Mouse (Mus musculus): ENCODE data around the gene Irs1. TPM values are rescaled to one million over a fixed set of nuclear protein-coding genes. Genes with fewer than 3 reads are reported as not detected.

Gene Irs1
- polyA plus RNA-seq, 1 experiment from 2014 or later = 3.1 TPM

DNA sequence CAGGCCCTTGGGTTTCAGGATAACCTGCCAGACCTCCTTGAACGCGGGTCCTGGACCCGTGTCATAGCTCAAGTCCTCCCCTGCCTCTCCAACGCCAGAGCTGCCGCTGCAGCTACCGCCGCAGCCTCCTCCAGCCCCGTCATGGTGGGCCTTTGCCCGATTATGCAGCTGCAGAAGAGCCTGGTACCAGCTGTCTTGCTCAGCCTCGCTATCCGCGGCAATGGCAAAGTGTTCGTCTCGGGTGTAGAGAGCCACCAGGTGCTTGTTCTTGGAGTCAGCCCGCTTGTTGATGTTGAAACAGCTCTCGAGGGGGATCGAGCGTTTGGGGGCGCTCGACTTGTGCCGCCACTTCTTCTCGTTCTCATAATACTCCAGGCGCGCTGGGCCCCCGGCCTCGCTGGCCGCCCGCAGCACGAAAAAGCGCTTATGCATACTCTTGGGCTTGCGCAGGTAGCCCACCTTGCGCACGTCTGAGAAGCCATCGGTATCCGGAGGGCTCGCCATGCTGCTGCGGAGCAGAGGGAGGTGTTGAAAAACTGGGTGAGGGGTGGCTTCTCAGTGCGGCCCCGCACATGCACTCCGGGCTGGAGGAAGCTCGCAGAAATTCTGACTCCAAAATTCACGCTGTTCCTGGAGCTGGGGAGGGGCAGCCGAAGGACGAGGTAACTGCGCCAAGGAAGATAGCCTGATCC, 1.1 kb downstream of the Irs1 start:
- peak overlapping the region; percentile 68 for H3K4me3 ChIP-seq (replicated peaks; ENCODE audit: low read depth, low read length)
- H3K27me3 ChIP-seq (ENCODE audit: insufficient read depth, low read length) = no peaks in the 10 kb centered on the region
- peak overlapping the region; percentile 62 for H3K9ac ChIP-seq (ENCODE audit: low read depth, low read length)
- H3K9me3 ChIP-seq (replicated peaks; ENCODE audit: low read length) = no peaks in the 10 kb centered on the region
- peaks cover 17% of the 10 kb centered on the region; the same call in 1 of the 2 replicates for H3K4me1 ChIP-seq (replicated peaks; ENCODE audit: insufficient read depth, low read length)
- peak; percentile 46 for TF ChIP-seq CTCF (IDR thresholded peaks at IDR 0.05; ENCODE audit: low read depth)
- 0% methylated on average over 45 of the region's 45 CpGs for WGBS
- ATAC-seq (replicated peaks; ENCODE audit: low FRiP score, low read depth) (no peak), DNase-seq (ENCODE audit: low spot score) (peak; percentile 63)
- H3K27ac ChIP-seq = peak overlapping the region; percentile 94
- no peaks in the 10 kb centered on the region for H3K36me3 ChIP-seq (ENCODE audit: insufficient read depth, low read length)
- H3K4me2 ChIP-seq (ENCODE audit: low read length) = peak overlapping the region; percentile 82

DNA sequence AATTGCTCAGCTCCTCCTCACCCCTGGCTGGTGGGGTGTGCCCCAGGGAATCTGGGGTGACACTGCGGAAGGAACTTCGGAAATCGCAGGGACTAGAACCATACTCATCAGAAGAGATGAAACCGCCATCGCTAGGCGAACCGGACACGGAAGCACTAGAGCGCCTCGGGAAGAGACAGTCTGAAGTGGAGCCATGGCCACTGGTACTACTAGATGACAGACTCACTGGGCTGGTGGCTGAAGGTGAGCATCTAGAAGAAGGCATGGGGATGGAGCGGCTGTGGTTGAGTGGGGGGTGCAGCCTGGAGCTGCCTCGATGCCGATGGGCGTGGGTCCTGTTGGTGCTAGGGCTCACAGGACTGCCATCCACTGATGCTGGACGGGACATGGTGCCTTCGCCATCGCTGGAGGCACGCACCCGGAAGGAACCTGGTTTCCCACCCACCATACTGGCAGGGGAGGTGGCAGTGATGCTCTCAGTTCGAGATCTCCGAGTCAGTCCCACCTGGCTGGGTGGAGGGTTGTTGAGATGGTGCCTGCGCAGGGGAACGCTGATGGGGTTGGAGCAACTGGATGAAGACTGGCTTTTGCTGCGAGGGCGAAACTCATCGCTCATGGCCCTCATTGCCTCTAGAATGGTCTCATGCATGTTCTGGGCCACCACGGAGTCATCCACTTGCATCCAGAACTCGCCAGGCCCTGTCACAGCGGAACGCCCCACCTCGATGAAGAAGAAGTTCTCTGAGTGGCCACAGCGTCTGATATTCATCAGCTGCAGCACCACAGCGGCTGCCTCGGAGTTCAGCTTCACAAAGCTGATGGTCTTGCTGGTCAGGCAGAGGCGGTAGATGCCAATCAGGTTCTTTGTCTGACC, 1.9 kb downstream of the Irs1 start:
- Histone ChIP-seq H3K4me3 (replicated peaks; ENCODE audit: low read depth, low read length) (peak overlapping the region; percentile 68), H3K9ac (ENCODE audit: low read depth, low read length) (peak overlapping the region; percentile 62), H3K9me3 (replicated peaks; ENCODE audit: low read length) (no peaks in the 10 kb centered on the region), H3K27me3 (ENCODE audit: insufficient read depth, low read length) (no peaks in the 10 kb centered on the region), H3K27ac (peak overlapping the region; percentile 94; the same call in 1 of the 2 replicates), H3K4me2 (ENCODE audit: low read length) (peak overlapping the region; percentile 82), H3K4me1 (replicated peaks; ENCODE audit: insufficient read depth, low read length) (peaks cover 17% of the 10 kb centered on the region; the same call in 1 of the 2 replicates), H3K36me3 (ENCODE audit: insufficient read depth, low read length) (no peaks in the 10 kb centered on the region)
- ATAC-seq (replicated peaks; ENCODE audit: low FRiP score, low read depth) (no peak), DNase-seq (ENCODE audit: low spot score) (no peak)
- TF ChIP-seq CTCF (IDR thresholded peaks at IDR 0.05; ENCODE audit: low read depth) = no peak
- 70% methylated on average over 35 of the region's 35 CpGs for WGBS

DNA sequence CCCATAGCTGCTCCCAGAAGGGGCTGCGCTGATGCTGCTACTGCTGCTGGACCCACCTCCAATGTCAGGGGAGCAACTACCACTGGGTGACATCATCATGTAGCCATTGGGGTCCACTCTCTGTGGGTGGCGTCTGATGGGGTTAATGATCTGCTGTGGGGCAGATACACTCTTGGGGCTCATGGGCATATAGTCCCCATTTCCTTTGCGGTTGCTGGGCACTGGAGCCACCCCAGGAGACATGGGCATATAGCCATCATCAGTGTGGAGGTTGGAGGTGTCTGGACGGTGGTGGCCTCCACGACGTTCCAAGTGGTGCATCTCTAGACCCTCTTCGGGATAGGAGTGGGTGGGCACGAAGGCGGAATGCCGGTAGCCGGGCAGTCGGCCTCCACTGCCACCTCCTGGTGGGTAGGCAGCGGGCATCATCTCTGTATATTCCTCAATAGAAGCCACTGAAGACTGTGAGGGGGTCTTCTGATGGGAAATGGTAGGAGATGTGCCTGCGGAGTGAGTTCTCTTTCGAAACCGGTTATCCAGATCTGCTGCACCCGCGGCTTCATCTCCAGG, 2.7 kb downstream of the Irs1 start:
- Histone ChIP-seq H3K36me3 (ENCODE audit: insufficient read depth, low read length) (no peaks in the 10 kb centered on the region), H3K9me3 (replicated peaks; ENCODE audit: low read length) (no peaks in the 10 kb centered on the region), H3K4me3 (replicated peaks; ENCODE audit: low read depth, low read length) (no peak overlapping the region), H3K27me3 (ENCODE audit: insufficient read depth, low read length) (no peaks in the 10 kb centered on the region), H3K27ac (no peak overlapping the region), H3K9ac (ENCODE audit: low read depth, low read length) (no peak overlapping the region), H3K4me2 (ENCODE audit: low read length) (no peak overlapping the region), H3K4me1 (replicated peaks; ENCODE audit: insufficient read depth, low read length) (peaks cover 17% of the 10 kb centered on the region; the same call in 1 of the 2 replicates)
- DNase-seq (ENCODE audit: low spot score) = no peak
- WGBS = 96% methylated on average over 18 of the region's 18 CpGs
- ATAC-seq (replicated peaks; ENCODE audit: low FRiP score, low read depth) = no peak
- TF ChIP-seq CTCF (IDR thresholded peaks at IDR 0.05; ENCODE audit: low read depth) = peak; percentile 35; the same call in 1 of the 2 replicates

DNA sequence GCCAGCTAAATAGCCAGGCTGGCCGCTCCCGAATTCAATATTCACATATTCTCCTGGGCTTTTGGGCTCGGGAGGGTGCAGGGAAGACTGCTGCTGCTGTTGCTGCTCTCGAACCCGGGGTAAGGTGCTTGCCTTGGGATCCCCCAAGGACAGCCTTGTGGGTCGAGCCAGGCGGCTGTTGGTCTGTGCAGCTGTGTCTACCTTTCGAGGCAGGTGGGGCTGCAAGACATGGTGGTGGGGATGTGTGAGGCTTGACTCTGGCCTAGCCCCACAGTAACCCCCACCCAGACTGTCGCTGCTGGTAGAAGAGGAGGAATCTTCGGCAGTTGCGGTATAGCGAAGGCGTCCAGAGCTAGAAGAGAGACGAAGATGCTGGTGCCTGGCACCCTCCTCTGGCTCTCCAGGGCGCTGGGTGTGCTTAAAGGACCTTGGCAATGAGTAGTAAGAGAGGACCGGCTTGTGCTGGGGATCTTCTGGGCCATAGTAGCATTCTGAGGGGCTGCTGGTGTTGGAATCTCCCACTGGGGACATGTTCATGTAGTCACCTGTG, 3.4 kb downstream of the Irs1 start:
- Histone ChIP-seq H3K4me1 (replicated peaks; ENCODE audit: insufficient read depth, low read length) (peaks cover 17% of the 10 kb centered on the region; the same call in 1 of the 2 replicates), H3K4me2 (ENCODE audit: low read length) (peak overlapping the region; percentile 74), H3K9me3 (replicated peaks; ENCODE audit: low read length) (no peaks in the 10 kb centered on the region), H3K4me3 (replicated peaks; ENCODE audit: low read depth, low read length) (peak overlapping the region; percentile 35; the same call in 1 of the 2 replicates), H3K27ac (no peak overlapping the region), H3K36me3 (ENCODE audit: insufficient read depth, low read length) (no peaks in the 10 kb centered on the region), H3K27me3 (ENCODE audit: insufficient read depth, low read length) (no peaks in the 10 kb centered on the region), H3K9ac (ENCODE audit: low read depth, low read length) (no peak overlapping the region)
- DNase-seq (ENCODE audit: low spot score) (no peak), ATAC-seq (replicated peaks; ENCODE audit: low FRiP score, low read depth) (no peak)
- no peak for TF ChIP-seq CTCF (IDR thresholded peaks at IDR 0.05; ENCODE audit: low read depth)
- WGBS = 88% methylated on average over 16 of the region's 16 CpGs

DNA sequence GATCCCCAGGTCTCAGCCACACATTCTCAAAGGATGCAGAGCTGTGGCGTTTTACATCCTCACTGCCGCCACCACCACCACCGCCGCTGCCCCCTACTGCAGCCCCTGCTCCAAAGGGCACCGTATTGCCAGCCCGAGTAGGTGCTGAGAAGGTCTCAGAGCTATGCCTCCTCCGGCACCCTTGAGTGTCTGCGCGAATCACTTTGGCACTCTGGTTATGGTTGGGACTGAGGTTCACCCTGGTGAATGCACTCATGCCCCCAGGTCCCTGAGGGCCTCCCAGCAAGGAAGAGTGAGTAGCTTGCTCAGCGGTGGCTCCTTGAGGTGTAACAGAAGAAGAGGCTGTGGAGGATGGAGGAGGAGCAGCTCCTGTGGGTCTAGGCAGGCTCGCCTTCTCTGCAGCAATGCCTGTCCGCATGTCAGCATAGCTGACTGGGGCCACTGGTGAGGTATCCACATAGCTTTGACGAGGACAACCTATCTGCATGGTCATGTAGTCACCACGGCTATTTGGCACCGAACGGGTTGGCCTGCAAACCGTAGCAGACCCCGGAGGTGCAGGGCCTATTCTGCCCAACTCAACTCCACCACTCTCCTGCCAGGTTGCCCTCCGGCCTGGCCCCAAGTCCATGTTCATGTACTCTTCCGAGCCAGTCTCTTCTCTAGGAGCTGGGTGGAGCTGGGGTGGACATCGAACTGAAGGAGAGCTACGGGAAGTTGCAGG, 4.0 kb downstream of the Irs1 start:
- Histone ChIP-seq H3K27ac (peak overlapping the region; percentile 78; the same call in 1 of the 2 replicates), H3K36me3 (ENCODE audit: insufficient read depth, low read length) (no peaks in the 10 kb centered on the region), H3K4me2 (ENCODE audit: low read length) (peak overlapping the region; percentile 74), H3K9me3 (replicated peaks; ENCODE audit: low read length) (no peaks in the 10 kb centered on the region), H3K27me3 (ENCODE audit: insufficient read depth, low read length) (no peaks in the 10 kb centered on the region), H3K4me1 (replicated peaks; ENCODE audit: insufficient read depth, low read length) (peaks cover 20% of the 10 kb centered on the region), H3K9ac (ENCODE audit: low read depth, low read length) (peak overlapping the region; percentile 51), H3K4me3 (replicated peaks; ENCODE audit: low read depth, low read length) (peak overlapping the region; percentile 35)
- ATAC-seq (replicated peaks; ENCODE audit: low FRiP score, low read depth) (no peak), DNase-seq (ENCODE audit: low spot score) (no peak)
- TF ChIP-seq CTCF (IDR thresholded peaks at IDR 0.05; ENCODE audit: low read depth) = no peak
- WGBS = 64% methylated on average over 22 of the region's 22 CpGs
